Comparison of ENCODE assay signal across 8 mouse cellular contexts in genomic region chr7:88277858-88278627, GRCm38 (mm10). TPM values are rescaled to one million over a fixed set of nuclear protein-coding genes. Genes with fewer than 3 reads are reported as not detected.
DNase-seq lines count a peak whose midpoint lies in the region; ATAC-seq lines count a peak whose summit lies in the region.

Gene Ctsc (plus strand): TSS chr7:88278085.

- H3K4me2 ChIP-seq in intestine, embryonic 15.5 days (replicated peaks), result peak within 1 kb of the TSS; percentile 89

- H3K4me1 ChIP-seq in intestine, embryonic 15.5 days (replicated peaks), result no peaks in the 10 kb centered on the region

- no peaks in the 10 kb centered on the region for H3K9me3 ChIP-seq in intestine, embryonic 15.5 days

- H3K9ac ChIP-seq in intestine, embryonic 15.5 days, result peak within 1 kb of the TSS; percentile 69

- H3K4me3 ChIP-seq in intestine, embryonic 15.5 days (replicated peaks), result peak within 1 kb of the TSS; percentile 59

- DNase-seq in adrenal gland, adult 18-20 months (ENCODE audit: low spot score in 2 of 2), result peak; percentile 12 to 54
- peak; percentile 36 for DNase-seq in embryo, embryonic 11.5 days (ENCODE audit: low read depth, low spot score)
- peak; percentile 54 to 69 for DNase-seq in gastrocnemius, postnatal 36 days
- peak; percentile 55 to 62 for DNase-seq in left cerebral cortex, postnatal 14 days (ENCODE audit: low spot score in 2 of 2)
- DNase-seq in right cerebral cortex, postnatal 25 days, result peak; percentile 63
- peak; percentile 79 to 83 for DNase-seq in urinary bladder, postnatal 36 days (ENCODE audit: low spot score in 2 of 2)

- peak; percentile 98 for ATAC-seq in intestine, embryonic 15.5 days
- ATAC-seq in megakaryocyte-erythroid progenitor cell, adult 5-6 weeks (replicated peaks; ENCODE audit: low FRiP score, low TSS enrichment, poor library complexity, severe bottlenecking), result peak; percentile 95

- H3K27ac ChIP-seq in intestine, embryonic 15.5 days, result peak within 1 kb of the TSS; percentile 82

- no peaks in the 10 kb centered on the region for H3K36me3 ChIP-seq in intestine, embryonic 15.5 days

- no peaks in the 10 kb centered on the region for H3K27me3 ChIP-seq in intestine, embryonic 15.5 days (replicated peaks)

- intact Hi-C loops in gastrocnemius, postnatal 36 days (cut with DNase I), result no loop called here
- intact Hi-C loops in left cerebral cortex, postnatal 14 days (cut with DNase I), result no loop called here

- WGBS in intestine, embryonic 15.5 days, result under 1% methylated on average over 34 of the region's 34 CpGs

RNA-seq across cellular contexts. Expression of gene Ctsc, which starts in this region (rescaled TPM):
- 10 to 100 TPM; 27.5 to 47.6 TPM for total RNA-seq in adrenal gland, adult 18-20 months (2021)
- 10 to 100 TPM; 36.1 to 37.9 TPM for total RNA-seq in gastrocnemius, postnatal 36 days (2021)
- polyA plus RNA-seq in intestine, embryonic 15.5 days (2015; fragmentation: Nextera tagmentation; extraction: Ambion mirVana), result 86.1 and 88.7 TPM in 2 replicates
- total RNA-seq in left cerebral cortex, postnatal 14 days (2021), result 10 to 100 TPM; 10.3 TPM
- total RNA-seq in megakaryocyte-erythroid progenitor cell, adult 5-6 weeks (2014; fragmentation: Nextera tagmentation), result 9.0 and 11.6 TPM in 2 replicates
- 18.1 and 21.7 TPM in 2 replicates for total RNA-seq in megakaryocyte-erythroid progenitor cell, adult 5-6 weeks (2017)

Comparison
In these comparisons a context has a peak if more than half of its experiments do, and no peak if none do; other contexts are left out.
1. Peak in every context shown above with its lines: DNase-seq, ATAC-seq, H3K4me3 ChIP-seq and H3K27ac ChIP-seq.